Mouse (Mus musculus) intestine, embryonic 15.5 days (tissue): ENCODE measurements around the gene Med21. TPM values are rescaled to one million over a fixed set of nuclear protein-coding genes. Genes with fewer than 3 reads are reported as not detected.

Experiments used
- ATAC-seq: fragments of 200-750 bp; cut with Nextera tagmentation; 2 replicates; pipeline ENCODE4 v1.8.0; 2017; ENCODE audit warnings: moderate TSS enrichment, moderate library complexity
- H3K27ac ChIP-seq: fragments of 300-500 bp; sonication (generic); 2 replicates; pipeline ENCODE4 v1.5.1; 2015; ENCODE audit warnings: mild to moderate bottlenecking, inconsistent platforms
- H3K27me3 ChIP-seq: fragments of 300-500 bp; sonication (generic); replicated peaks from 2 replicates; pipeline ENCODE4 v1.6.1; 2015; ENCODE audit warnings: inconsistent platforms
- H3K36me3 ChIP-seq: fragments of 300-500 bp; sonication (generic); 2 replicates; pipeline ENCODE4 v1.6.1; 2015; ENCODE audit warnings: inconsistent platforms
- H3K4me1 ChIP-seq: fragments of 300-500 bp; sonication (generic); replicated peaks from 2 replicates; pipeline ENCODE4 v1.6.1; 2015; ENCODE audit warnings: inconsistent platforms
- H3K4me2 ChIP-seq: fragments of 300-500 bp; sonication (generic); replicated peaks from 2 replicates; pipeline ENCODE4 v1.6.1; 2015; ENCODE audit warnings: mild to moderate bottlenecking, inconsistent platforms
- H3K4me3 ChIP-seq: fragments of 300-500 bp; sonication (generic); replicated peaks from 2 replicates; pipeline ENCODE4 v1.5.1; 2015; ENCODE audit warnings: inconsistent platforms
- H3K9ac ChIP-seq: fragments of 300-500 bp; sonication (generic); 2 replicates; pipeline ENCODE4 v1.6.1; 2015; ENCODE audit warnings: inconsistent platforms
- H3K9me3 ChIP-seq: fragments of 300-500 bp; sonication (generic); 2 replicates; pipeline ENCODE4 v1.6.1; 2016; ENCODE audit warnings: inconsistent platforms
- WGBS: fragments of 180-500 bp; shearing (Covaris S2); methylation state at CpG from one replicate; pipeline ENCODE4 v1.1.7; 2015; 5-methylcytosine and 5-hydroxymethylcytosine counted together
- polyA plus RNA-seq: library from polyadenylated mRNA; unstranded; fragments of >200 nt; fragmentation: Nextera tagmentation; extraction: Ambion mirVana; gene quantifications from 2 replicates; pipeline ENCODE4 v1.2.1, GENCODE M21; 2015

Med21 gene
- polyA plus RNA-seq, 1 experiment from 2014 or later, result 128 TPM

DNA sequence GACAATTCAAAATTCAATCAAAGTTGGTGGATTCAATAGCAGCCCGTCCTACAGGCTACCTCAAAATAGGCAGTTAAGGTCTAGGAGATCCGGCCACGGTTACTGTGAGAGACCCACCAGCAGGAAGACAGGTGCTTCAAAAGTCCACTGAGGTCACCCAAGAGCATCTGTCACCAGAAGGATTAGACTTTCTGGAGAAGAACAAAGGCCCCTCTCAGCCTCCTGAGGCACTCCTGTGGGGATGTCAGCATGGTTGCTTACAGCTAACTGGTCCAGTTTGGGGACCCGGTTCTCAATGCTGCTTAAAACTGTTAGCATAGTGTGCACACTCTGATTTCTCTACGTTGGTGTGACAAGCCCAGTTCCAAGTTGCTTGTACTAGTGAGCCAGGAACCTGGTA lies 29.8 kb downstream of the Med21 start:
- no peak overlapping the region for H3K9ac ChIP-seq
- H3K4me1 ChIP-seq, result no peaks in the 10 kb centered on the region
- no peaks in the 10 kb centered on the region for H3K27me3 ChIP-seq
- no peak for ATAC-seq
- 77% methylated on average over 5 of the region's 5 CpGs for WGBS
- no peak overlapping the region for H3K4me2 ChIP-seq
- H3K4me3 ChIP-seq, result no peak overlapping the region
- H3K36me3 ChIP-seq, result no peaks in the 10 kb centered on the region
- H3K9me3 ChIP-seq, result no peaks in the 10 kb centered on the region
- no peak overlapping the region for H3K27ac ChIP-seq

DNA sequence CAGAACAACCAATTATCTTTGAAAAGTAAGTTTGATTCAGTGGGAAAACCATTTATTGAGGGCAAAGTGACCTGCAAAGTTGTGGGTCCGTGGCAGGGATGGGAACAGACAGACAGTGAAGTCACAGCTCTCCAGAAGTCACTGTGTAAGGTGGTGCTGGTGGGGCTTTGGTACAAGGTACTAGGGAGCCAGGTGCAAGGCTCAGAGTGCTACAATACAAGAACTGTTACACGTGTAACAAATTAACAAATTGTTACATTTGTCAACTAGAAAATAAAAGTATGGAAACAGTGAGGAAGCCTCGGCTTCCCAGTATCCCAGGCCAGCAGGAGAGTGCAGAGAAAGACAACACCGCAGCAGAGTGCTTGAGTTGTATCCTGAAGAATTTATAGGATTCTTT lies 31.3 kb downstream of the Med21 start:
- Histone ChIP-seq H3K4me3 (no peak overlapping the region), H3K9me3 (no peaks in the 10 kb centered on the region), H3K9ac (no peak overlapping the region), H3K36me3 (no peaks in the 10 kb centered on the region), H3K27me3 (no peaks in the 10 kb centered on the region), H3K4me1 (no peaks in the 10 kb centered on the region), H3K4me2 (no peak overlapping the region), H3K27ac (no peak overlapping the region)
- no peak for ATAC-seq
- 84% methylated on average over 4 of the region's 4 CpGs for WGBS

DNA sequence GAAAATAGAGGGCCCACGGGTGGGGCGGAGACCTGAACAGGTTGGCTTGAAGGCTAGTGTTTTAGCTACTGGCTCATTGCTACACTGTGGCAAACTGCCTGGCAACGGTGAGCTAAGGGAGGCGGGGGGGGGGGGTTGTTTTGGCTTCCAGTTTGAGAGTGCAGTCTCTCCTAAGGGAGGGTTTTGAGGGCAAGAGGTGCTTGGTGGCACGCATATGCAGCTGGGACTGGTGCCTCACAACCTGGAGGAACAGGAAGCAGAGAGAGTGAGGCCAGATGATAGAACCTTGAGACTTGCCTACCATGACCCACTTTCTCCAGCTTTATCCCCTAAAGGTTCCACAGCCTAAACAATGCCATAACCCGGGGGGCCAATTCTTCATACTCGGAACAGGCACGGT lies 32.1 kb downstream of the Med21 start:
- Histone ChIP-seq H3K27me3 (no peaks in the 10 kb centered on the region), H3K27ac (0 out of 2 replicates have a peak overlapping the region, but pooled peaks have one; percentile 22), H3K4me3 (no peak overlapping the region), H3K36me3 (no peaks in the 10 kb centered on the region), H3K4me1 (no peaks in the 10 kb centered on the region), H3K4me2 (no peak overlapping the region), H3K9ac (no peak overlapping the region), H3K9me3 (no peaks in the 10 kb centered on the region)
- no peak for ATAC-seq
- WGBS, result 80% methylated on average over 8 of the region's 8 CpGs

DNA sequence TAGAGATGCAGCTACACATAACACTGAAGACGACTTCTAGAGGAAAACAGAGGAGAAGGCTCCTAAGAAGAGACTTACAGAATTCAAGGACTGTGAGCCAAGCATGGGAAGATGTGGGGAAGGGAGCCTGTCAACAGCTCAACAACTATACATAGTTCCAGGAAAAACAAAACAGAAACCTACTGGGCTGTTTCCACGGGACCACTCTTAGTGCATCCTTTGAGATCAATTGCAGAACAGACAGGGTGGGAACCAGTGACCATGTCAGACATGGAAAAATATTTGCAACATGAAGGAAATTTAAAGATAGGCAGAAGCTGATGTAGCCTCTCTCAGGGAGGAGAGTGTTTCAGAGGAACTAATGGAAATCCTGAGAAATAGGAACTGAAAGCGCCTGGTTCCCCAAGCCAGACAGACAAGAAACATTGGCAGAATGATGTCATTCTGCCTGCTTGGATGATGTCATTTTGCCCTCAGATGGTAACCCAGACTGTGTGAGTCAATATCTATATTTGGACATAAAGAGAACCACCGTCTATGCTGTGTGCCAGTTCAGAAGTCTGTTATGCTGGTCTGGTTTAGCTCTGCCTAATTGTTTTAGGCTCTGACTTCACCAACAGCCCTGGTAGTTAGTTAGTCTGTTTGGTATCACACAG lies 32.7 kb downstream of the Med21 start:
- 54% methylated on average over 4 of the region's 4 CpGs for WGBS
- ATAC-seq, result peak; percentile 43; the same call in 1 of the 2 replicates

DNA sequence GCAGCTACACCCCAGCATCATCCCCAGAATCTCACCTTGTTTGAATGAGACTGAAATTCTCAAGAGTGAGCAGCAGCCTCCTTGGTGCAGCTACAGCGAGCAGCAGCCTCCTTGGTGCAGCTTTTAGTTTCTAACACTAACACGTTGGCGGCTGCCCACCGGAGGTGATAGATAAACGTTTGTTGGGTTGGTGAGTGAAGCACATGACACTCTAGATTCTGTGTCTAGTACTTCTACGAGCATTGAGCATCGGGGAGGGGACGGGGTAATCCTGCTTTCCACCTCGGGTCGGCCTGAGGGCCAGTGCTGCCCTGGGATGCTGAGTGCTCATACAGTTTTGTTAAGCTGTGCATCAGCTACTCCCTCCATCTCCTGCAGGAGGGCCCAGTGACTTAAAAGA lies 34.6 kb downstream of the Med21 start:
- no peak overlapping the region for H3K4me3 ChIP-seq
- no peak overlapping the region for H3K27ac ChIP-seq
- no peak for ATAC-seq

More for the DNA sequence above, 32.7 kb downstream of the Med21 start:
- no peak overlapping the region for H3K4me3 ChIP-seq
- no peak overlapping the region for H3K4me2 ChIP-seq
- H3K9me3 ChIP-seq, result no peaks in the 10 kb centered on the region
- no peak overlapping the region for H3K9ac ChIP-seq
- H3K36me3 ChIP-seq, result no peaks in the 10 kb centered on the region
- no peaks in the 10 kb centered on the region for H3K4me1 ChIP-seq
- H3K27ac ChIP-seq, result 0 out of 2 replicates have a peak overlapping the region, but pooled peaks have one; percentile 22
- H3K27me3 ChIP-seq, result no peaks in the 10 kb centered on the region

DNA sequence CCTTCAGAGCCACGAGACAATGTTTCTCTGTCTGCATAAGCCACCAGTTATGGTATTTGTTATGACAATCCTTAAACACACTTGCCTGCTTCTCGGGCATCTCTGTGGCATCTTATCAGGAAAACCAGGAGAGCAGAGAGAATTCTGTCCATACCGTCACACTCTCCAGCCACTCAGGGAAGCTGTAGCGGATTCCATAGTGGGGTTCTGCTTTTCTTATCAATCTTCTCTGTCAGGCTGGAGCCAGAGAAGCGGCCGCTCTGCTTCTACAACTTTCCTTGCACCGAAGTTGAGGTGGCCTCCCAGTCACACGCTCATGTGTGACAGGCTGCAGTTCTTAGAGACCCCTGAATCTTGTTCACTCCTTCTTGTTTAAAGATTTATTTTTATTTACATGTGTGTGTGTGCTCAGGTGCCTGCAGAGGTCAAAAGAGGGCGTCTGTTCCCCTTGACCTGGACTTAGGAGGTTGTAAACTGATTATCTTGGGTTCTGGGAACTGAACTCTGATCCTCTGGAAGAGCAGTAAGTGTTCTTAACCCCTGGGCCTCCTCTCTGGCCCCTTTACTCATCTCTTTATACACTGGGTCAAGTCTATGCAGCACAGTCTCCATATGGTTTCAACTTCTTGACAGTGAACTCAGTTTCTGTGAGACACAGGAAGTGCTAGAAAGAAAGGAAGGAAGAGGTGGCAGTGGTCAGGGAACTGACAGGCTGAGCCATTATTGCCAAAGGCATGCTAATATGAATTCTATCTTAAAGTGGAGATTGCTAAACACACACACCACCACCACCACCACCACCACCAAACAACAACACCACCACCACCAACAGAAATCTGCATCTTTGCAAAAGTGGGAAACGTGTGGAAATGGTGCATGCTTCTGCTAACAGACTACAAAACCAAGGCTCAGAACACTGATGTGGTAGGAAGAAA lies 36.1 kb downstream of the Med21 start:
- H3K27ac ChIP-seq, result no peak overlapping the region
- no peaks in the 10 kb centered on the region for H3K36me3 ChIP-seq
- H3K4me1 ChIP-seq, result no peaks in the 10 kb centered on the region
- H3K4me2 ChIP-seq, result no peak overlapping the region
- H3K9me3 ChIP-seq, result no peaks in the 10 kb centered on the region
- no peak overlapping the region for H3K4me3 ChIP-seq
- H3K27me3 ChIP-seq, result no peaks in the 10 kb centered on the region
- ATAC-seq, result no peak
- no peak overlapping the region for H3K9ac ChIP-seq
- WGBS, result 35% methylated on average over 10 of the region's 10 CpGs

More for the DNA sequence above, 34.6 kb downstream of the Med21 start:
- WGBS, result 77% methylated on average over 10 of the region's 10 CpGs
- Histone ChIP-seq H3K9me3 (no peaks in the 10 kb centered on the region), H3K36me3 (no peaks in the 10 kb centered on the region), H3K4me2 (no peak overlapping the region), H3K27me3 (no peaks in the 10 kb centered on the region), H3K4me1 (no peaks in the 10 kb centered on the region), H3K9ac (no peak overlapping the region)

DNA sequence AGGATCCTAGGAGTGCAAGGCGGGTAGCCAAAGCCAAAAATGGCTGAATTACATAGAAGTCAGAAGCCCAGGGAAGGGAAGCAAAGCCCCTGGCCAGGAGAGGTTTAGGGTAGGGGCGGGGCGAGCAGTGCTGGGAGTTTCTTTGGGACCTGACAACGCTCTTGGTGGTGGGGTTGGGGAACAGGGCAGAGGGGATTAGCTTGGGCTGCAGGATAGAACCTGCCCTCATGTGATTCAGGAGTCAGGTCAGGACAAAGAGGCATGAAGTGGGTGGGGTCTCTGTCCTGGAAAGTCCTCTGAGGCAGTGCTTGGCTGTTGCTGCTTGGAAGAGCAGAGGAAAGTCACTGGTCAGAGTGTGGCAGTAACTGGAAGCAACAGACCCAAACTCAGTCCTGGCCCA lies 41.5 kb downstream of the Med21 start:
- Histone ChIP-seq H3K4me3 (no peak overlapping the region), H3K36me3 (no peaks in the 10 kb centered on the region), H3K9me3 (no peaks in the 10 kb centered on the region), H3K4me2 (no peak overlapping the region), H3K27me3 (no peaks in the 10 kb centered on the region), H3K27ac (no peak overlapping the region), H3K9ac (no peak overlapping the region), H3K4me1 (no peaks in the 10 kb centered on the region)
- WGBS, result 84% methylated on average over 4 of the region's 4 CpGs
- no peak for ATAC-seq

DNA sequence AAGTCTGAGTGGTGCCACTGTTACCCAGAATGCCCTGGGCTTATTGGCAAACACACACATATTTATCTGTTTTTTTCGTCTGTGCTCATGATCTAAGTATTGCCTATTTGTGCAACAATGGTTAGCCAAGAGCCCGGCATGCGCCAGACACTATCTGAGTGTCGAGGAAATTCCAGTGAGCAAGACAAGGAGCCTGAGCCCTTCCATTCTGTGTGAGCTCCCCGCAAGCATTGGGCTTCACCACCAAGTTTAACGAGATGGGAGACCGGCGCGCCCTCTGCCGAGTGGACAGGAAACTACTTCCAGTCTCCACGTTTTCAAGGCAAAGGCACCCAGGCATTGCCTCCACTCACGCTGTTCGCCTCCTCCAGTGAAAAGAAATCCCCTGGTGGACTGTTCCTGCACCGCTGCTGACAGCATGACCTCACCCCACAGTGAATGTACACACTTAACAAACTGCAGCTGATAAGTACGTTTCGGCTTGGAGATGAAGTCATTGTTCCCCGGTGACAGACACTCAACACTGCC lies 43.5 kb downstream of the Med21 start:
- 62% methylated on average over 17 of the region's 17 CpGs for WGBS
- H3K4me2 ChIP-seq, result 0 out of 2 replicates have a peak overlapping the region, but pooled peaks have one; percentile 24
- no peaks in the 10 kb centered on the region for H3K27me3 ChIP-seq
- H3K27ac ChIP-seq, result no peak overlapping the region
- no peaks in the 10 kb centered on the region for H3K4me1 ChIP-seq
- H3K4me3 ChIP-seq, result no peak overlapping the region
- ATAC-seq, result peak; percentile 59
- no peak overlapping the region for H3K9ac ChIP-seq
- H3K36me3 ChIP-seq, result no peaks in the 10 kb centered on the region
- H3K9me3 ChIP-seq, result no peaks in the 10 kb centered on the region

DNA sequence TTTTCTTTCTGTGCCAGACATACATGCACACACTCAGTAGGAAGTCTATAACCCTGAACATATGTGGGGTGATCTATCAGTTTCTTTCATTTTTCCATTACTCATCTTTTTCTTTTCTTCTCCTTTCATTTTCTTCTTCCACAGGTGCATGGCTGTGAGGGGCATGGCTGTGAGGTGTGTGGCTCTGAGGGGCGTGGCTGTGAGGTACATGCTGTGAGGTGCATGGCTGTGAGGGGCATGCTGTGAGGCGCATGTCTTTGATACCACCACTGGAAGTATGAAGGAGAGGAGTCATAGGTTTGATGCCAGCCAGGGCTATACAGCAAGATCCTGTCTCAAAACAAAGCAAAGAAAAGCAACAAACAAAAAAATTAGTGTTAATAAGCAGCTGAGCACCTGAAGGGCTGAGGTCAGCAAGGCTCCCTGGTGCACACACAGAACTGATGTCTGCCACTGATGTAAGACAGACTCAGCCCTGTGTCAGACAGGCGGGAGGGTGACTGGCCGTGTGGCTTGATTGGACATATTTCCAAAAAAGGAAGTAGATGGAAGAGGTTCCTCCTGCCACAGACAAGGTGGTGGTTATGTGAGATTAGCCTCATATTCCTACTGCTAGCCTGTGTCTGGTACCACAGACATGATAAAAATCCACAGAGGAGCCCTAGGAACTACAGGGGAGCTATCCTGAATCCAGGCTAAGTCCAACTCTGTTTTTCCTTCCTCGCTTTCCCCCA lies 44.3 kb downstream of the Med21 start:
- no peaks in the 10 kb centered on the region for H3K36me3 ChIP-seq
- no peak overlapping the region for H3K27ac ChIP-seq
- H3K9me3 ChIP-seq, result no peaks in the 10 kb centered on the region
- H3K9ac ChIP-seq, result no peak overlapping the region
- no peak overlapping the region for H3K4me3 ChIP-seq
- H3K4me2 ChIP-seq, result no peak overlapping the region
- 59% methylated on average over 5 of the region's 5 CpGs for WGBS
- ATAC-seq, result peak; percentile 53; the same call in 1 of the 2 replicates
- no peaks in the 10 kb centered on the region for H3K4me1 ChIP-seq
- H3K27me3 ChIP-seq, result no peaks in the 10 kb centered on the region

DNA sequence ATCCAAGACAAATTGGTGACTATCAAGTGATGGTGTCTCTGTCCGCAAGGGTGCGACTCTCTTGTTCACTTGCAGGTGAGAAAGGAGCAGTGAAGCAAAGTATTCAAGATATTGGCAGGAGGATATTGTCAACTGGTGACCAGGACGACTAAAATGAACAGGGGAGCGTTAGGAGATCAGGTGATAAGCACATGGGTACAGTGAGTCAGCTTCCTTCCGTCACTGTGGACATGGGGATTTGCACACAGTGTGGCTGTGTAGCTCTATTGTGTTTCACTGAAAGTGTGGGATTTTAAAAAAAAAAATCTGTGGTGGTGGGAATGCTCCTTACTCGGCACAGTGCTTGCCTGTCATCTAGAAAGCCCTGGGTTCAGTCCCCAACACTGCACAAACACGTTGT lies 45.7 kb downstream of the Med21 start:
- Histone ChIP-seq H3K27ac (no peak overlapping the region), H3K27me3 (no peaks in the 10 kb centered on the region), H3K9ac (no peak overlapping the region), H3K36me3 (no peaks in the 10 kb centered on the region), H3K4me1 (no peaks in the 10 kb centered on the region), H3K4me2 (no peak overlapping the region), H3K9me3 (no peaks in the 10 kb centered on the region), H3K4me3 (no peak overlapping the region)
- WGBS, result 83% methylated on average over 7 of the region's 7 CpGs
- no peak for ATAC-seq

DNA sequence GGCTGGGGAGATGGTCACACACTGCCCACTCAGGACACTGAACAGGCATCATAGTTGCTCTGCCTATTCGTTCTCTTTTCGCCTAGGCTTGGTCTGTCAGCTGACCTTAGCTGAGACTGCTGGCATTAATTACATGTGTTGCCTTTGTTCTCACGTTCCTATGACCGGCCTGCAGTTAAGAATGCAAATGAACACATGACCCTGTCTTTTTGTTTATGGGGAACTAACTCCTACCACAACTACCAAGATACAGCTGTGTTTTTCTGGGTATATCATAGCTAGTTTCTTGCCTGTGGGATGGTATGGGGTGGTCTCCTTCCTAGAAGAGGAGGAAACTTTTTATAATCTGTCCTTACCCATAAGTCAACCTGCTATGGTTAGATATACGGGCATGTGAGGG lies 46.5 kb downstream of the Med21 start:
- H3K4me1 ChIP-seq, result no peaks in the 10 kb centered on the region
- no peak for ATAC-seq
- H3K9me3 ChIP-seq, result no peaks in the 10 kb centered on the region
- 86% methylated on average over 5 of the region's 5 CpGs for WGBS
- no peaks in the 10 kb centered on the region for H3K36me3 ChIP-seq
- no peak overlapping the region for H3K9ac ChIP-seq
- no peak overlapping the region for H3K4me3 ChIP-seq
- no peak overlapping the region for H3K4me2 ChIP-seq
- no peak overlapping the region for H3K27ac ChIP-seq
- no peaks in the 10 kb centered on the region for H3K27me3 ChIP-seq

DNA sequence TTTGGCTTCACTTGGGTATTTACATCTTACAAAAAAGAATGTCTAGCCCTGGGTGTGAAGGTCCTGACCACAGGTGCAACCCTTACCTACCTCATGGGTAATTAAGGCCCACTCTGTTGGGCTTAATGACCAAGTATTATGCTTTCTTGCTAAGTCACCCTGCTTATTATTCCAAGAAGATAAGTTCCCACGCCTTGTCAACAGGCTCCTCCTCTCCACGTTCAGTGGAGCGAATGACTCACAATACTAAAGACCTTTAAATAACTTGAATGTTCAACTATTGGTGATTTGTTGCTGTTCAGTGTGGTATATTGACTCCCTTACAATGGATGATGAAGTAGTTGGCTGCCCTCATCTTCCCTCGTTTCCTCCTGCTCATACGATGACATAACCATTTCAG lies 55.4 kb downstream of the Med21 start:
- no peak overlapping the region for H3K27ac ChIP-seq
- no peak overlapping the region for H3K4me3 ChIP-seq
- no peak overlapping the region for H3K4me2 ChIP-seq
- no peaks in the 10 kb centered on the region for H3K4me1 ChIP-seq
- H3K9me3 ChIP-seq, result no peaks in the 10 kb centered on the region
- no peak overlapping the region for H3K9ac ChIP-seq
- 83% methylated on average over 5 of the region's 5 CpGs for WGBS
- no peaks in the 10 kb centered on the region for H3K27me3 ChIP-seq
- no peaks in the 10 kb centered on the region for H3K36me3 ChIP-seq
- ATAC-seq, result no peak
